Mouse (Mus musculus): Measurements from ENCODE around the gene Btbd2. TPM values are rescaled to one million over a fixed set of nuclear protein-coding genes. Genes with fewer than 3 reads are reported as not detected.
A peak's percentile ranks its signal among the peaks of the same experiment; 100 is the strongest.

The Btbd2 gene
- polyA plus RNA-seq, 1 experiment, result 22.1 TPM

- 5% methylated on average over 16 of the region's 16 CpGs for WGBS
- no peak overlapping the region for H3K4me3 ChIP-seq (replicated peaks; ENCODE audit: control insufficient read depth, low read depth, low read length)
- H3K27ac ChIP-seq (ENCODE audit: control insufficient read depth, insufficient read depth, low read depth, low read length, poor library complexity), result peak overlapping the region; percentile 83
- TF ChIP-seq POLR2A (IDR thresholded peaks at IDR 0.05; ENCODE audit: borderline replicate concordance, control insufficient read depth, low read depth, low read length), result no peak
- TF ChIP-seq CTCF (IDR thresholded peaks at IDR 0.05; ENCODE audit: control insufficient read depth, insufficient read depth, low read length), result no peak
- peaks cover 6% of the 10 kb centered on the region for H3K4me1 ChIP-seq (ENCODE audit: control insufficient read depth, insufficient read depth, low read length)
These were observed 7.5 kb upstream of the Btbd2 start for GRCm38 (mm10) chr10:80664197-80665015.

- 20% methylated on average over 5 of the region's 5 CpGs for WGBS
- peak overlapping the region; percentile 68 for H3K27ac ChIP-seq (ENCODE audit: control insufficient read depth, insufficient read depth, low read depth, low read length, poor library complexity)
- H3K4me3 ChIP-seq (replicated peaks; ENCODE audit: control insufficient read depth, low read depth, low read length), result no peak overlapping the region
- TF ChIP-seq CTCF (IDR thresholded peaks at IDR 0.05; ENCODE audit: control insufficient read depth, insufficient read depth, low read length) (no peak), POLR2A (IDR thresholded peaks at IDR 0.05; ENCODE audit: borderline replicate concordance, control insufficient read depth, low read depth, low read length) (no peak)
- H3K4me1 ChIP-seq (ENCODE audit: control insufficient read depth, insufficient read depth, low read length), result peaks cover 6% of the 10 kb centered on the region
These were observed 6.8 kb upstream of the Btbd2 start for GRCm38 (mm10) chr10:80663485-80664196.

- H3K4me3 ChIP-seq (replicated peaks; ENCODE audit: control insufficient read depth, low read depth, low read length), result no peak overlapping the region
- 35% methylated on average over 5 of the region's 5 CpGs for WGBS
- H3K4me1 ChIP-seq (ENCODE audit: control insufficient read depth, insufficient read depth, low read length), result peaks cover 12% of the 10 kb centered on the region
- no peak overlapping the region for H3K27ac ChIP-seq (ENCODE audit: control insufficient read depth, insufficient read depth, low read depth, low read length, poor library complexity)
- no peak for TF ChIP-seq POLR2A (IDR thresholded peaks at IDR 0.05; ENCODE audit: borderline replicate concordance, control insufficient read depth, low read depth, low read length)
- peak; percentile 84 for TF ChIP-seq CTCF (IDR thresholded peaks at IDR 0.05; ENCODE audit: control insufficient read depth, insufficient read depth, low read length)
These were observed 4.3 kb upstream of the Btbd2 start for GRCm38 (mm10) chr10:80661149-80661548.

GRCm38 (mm10) chr10:80659213-80659612, 2.3 kb upstream of the Btbd2 start:
- 11% methylated on average over 10 of the region's 10 CpGs for WGBS
- TF ChIP-seq CTCF (IDR thresholded peaks at IDR 0.05; ENCODE audit: control insufficient read depth, insufficient read depth, low read length) (peak; percentile 73), POLR2A (IDR thresholded peaks at IDR 0.05; ENCODE audit: borderline replicate concordance, control insufficient read depth, low read depth, low read length) (no peak)
- Histone ChIP-seq H3K27ac (ENCODE audit: control insufficient read depth, insufficient read depth, low read depth, low read length, poor library complexity) (peak overlapping the region; percentile 62), H3K4me1 (ENCODE audit: control insufficient read depth, insufficient read depth, low read length) (peaks cover 10% of the 10 kb centered on the region), H3K4me3 (replicated peaks; ENCODE audit: control insufficient read depth, low read depth, low read length) (no peak overlapping the region)

GRCm38 (mm10) chr10:80658841-80659202, 2.0 kb upstream of the Btbd2 start:
- peak overlapping the region; percentile 62 for H3K27ac ChIP-seq (ENCODE audit: control insufficient read depth, insufficient read depth, low read depth, low read length, poor library complexity)
- no peak overlapping the region for H3K4me3 ChIP-seq (replicated peaks; ENCODE audit: control insufficient read depth, low read depth, low read length)
- H3K4me1 ChIP-seq (ENCODE audit: control insufficient read depth, insufficient read depth, low read length), result peaks cover 9% of the 10 kb centered on the region
- no peak for TF ChIP-seq POLR2A (IDR thresholded peaks at IDR 0.05; ENCODE audit: borderline replicate concordance, control insufficient read depth, low read depth, low read length)
- no peak for TF ChIP-seq CTCF (IDR thresholded peaks at IDR 0.05; ENCODE audit: control insufficient read depth, insufficient read depth, low read length)
- WGBS, result 10% methylated on average over 4 of the region's 4 CpGs

- H3K4me3 ChIP-seq (replicated peaks; ENCODE audit: control insufficient read depth, low read depth, low read length), result no peak overlapping the region
- TF ChIP-seq CTCF (IDR thresholded peaks at IDR 0.05; ENCODE audit: control insufficient read depth, insufficient read depth, low read length), result no peak
- TF ChIP-seq POLR2A (IDR thresholded peaks at IDR 0.05; ENCODE audit: borderline replicate concordance, control insufficient read depth, low read depth, low read length), result no peak
These were observed 1.4 kb upstream of the Btbd2 start for GRCm38 (mm10) chr10:80658194-80658840.

GRCm38 (mm10) chr10:80656130-80656862, 575 bp downstream of the Btbd2 start:
- H3K4me1 ChIP-seq (ENCODE audit: control insufficient read depth, insufficient read depth, low read length), result peaks cover 6% of the 10 kb centered on the region
- TF ChIP-seq CTCF (IDR thresholded peaks at IDR 0.05; ENCODE audit: control insufficient read depth, insufficient read depth, low read length) (no peak), POLR2A (IDR thresholded peaks at IDR 0.05; ENCODE audit: borderline replicate concordance, control insufficient read depth, low read depth, low read length) (no peak; the same call in 1 of the 2 replicates)
- peak overlapping the region; percentile 36 for H3K27ac ChIP-seq (ENCODE audit: control insufficient read depth, insufficient read depth, low read depth, low read length, poor library complexity)
- under 1% methylated on average over 71 of the region's 72 CpGs for WGBS
- peak overlapping the region; percentile 94 for H3K4me3 ChIP-seq (replicated peaks; ENCODE audit: control insufficient read depth, low read depth, low read length)

More at GRCm38 (mm10) chr10:80658194-80658840, 1.4 kb upstream of the Btbd2 start:
- peaks cover 8% of the 10 kb centered on the region for H3K4me1 ChIP-seq (ENCODE audit: control insufficient read depth, insufficient read depth, low read length)
- H3K27ac ChIP-seq (ENCODE audit: control insufficient read depth, insufficient read depth, low read depth, low read length, poor library complexity), result peak overlapping the region; percentile 7; the same call in 1 of the 2 replicates
- 43% methylated on average over 14 of the region's 14 CpGs for WGBS

Measured in bone marrow, adult 2 months (tissue).